Mouse (Mus musculus) stomach, embryonic 16.5 days (tissue): ENCODE data around the gene Pigt. TPM values are rescaled to one million over a fixed set of nuclear protein-coding genes. Genes with fewer than 3 reads are reported as not detected.

Experiments used
- ATAC-seq: fragments of 200-750 bp; cut with Nextera tagmentation; 2 replicates; pipeline ENCODE4 v1.8.0; 2017; ENCODE audit warnings: moderate number of reproducible peaks, moderate TSS enrichment; ENCODE audit not compliant: insufficient read depth, low FRiP score
- H3K27ac ChIP-seq: fragments of 300-500 bp; sonication (generic); 2 replicates; pipeline ENCODE4 v1.5.1; 2014; ENCODE audit warnings: low read length
- H3K27me3 ChIP-seq: fragments of 300-500 bp; sonication (generic); 2 replicates; pipeline ENCODE4 v1.6.1; 2014; ENCODE audit warnings: low read length, control low read depth, mixed read lengths; ENCODE audit not compliant: control insufficient read depth, insufficient read depth
- H3K36me3 ChIP-seq: fragments of 300-500 bp; sonication (generic); 2 replicates; pipeline ENCODE4 v1.6.1; 2014; ENCODE audit warnings: low read length; ENCODE audit not compliant: control insufficient read depth, insufficient read depth
- H3K4me1 ChIP-seq: fragments of 300-500 bp; sonication (generic); 2 replicates; pipeline ENCODE4 v1.6.1; 2014; ENCODE audit warnings: low read length, control low read depth, mixed read lengths; ENCODE audit not compliant: control insufficient read depth, insufficient read depth
- H3K4me2 ChIP-seq: fragments of 300-500 bp; sonication (generic); 2 replicates; pipeline ENCODE4 v1.6.1; 2014; ENCODE audit warnings: low read depth, low read length, mixed read lengths
- H3K4me3 ChIP-seq: fragments of 300-500 bp; sonication (generic); replicated peaks from 2 replicates; pipeline ENCODE4 v1.5.1; 2014; ENCODE audit warnings: mild to moderate bottlenecking, low read length
- H3K9ac ChIP-seq: fragments of 300-500 bp; sonication (generic); 2 replicates; pipeline ENCODE4 v1.6.1; 2014; ENCODE audit warnings: low read length
- H3K9me3 ChIP-seq: fragments of 300-500 bp; sonication (generic); replicated peaks from 2 replicates; pipeline ENCODE4 v1.6.1; 2016; ENCODE audit warnings: low read length, control low read depth; ENCODE audit not compliant: control insufficient read depth
- WGBS: fragments of 180-500 bp; shearing (Covaris S2); extraction: QIAGEN DNeasy Blood & Tissue Kit; methylation state at CpG from one replicate; pipeline ENCODE4 v1.1.7; 2014; 5-methylcytosine and 5-hydroxymethylcytosine counted together
- polyA plus RNA-seq: library from polyadenylated mRNA; unstranded; fragments of >200 nt; fragmentation: Nextera tagmentation; extraction: Ambion mirVana; gene quantifications from 2 replicates; pipeline ENCODE4 v1.2.1, GENCODE M21; 2015

The Pigt gene
- polyA plus RNA-seq, 1 experiment from 2014 or later = 69.6 TPM

DNA sequence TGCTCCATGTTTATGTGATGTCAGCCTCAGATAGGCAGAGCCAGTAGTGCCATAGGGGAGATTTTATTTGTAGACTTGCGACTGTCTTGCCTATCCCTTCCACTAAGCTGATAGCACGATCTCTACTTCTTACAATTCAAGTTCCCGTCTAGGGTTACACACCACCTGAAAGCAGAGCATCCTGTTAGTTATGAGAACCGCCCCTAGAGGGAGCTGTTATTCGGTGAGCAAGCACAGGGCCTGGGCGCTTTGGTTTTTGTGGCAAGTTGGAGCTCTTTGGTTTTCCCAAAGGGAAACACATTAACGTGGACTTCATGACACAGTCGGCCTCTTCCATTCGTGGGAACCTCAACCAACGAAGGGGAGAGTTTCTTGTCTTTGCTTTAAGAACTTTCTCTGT, 27.1 kb upstream of the Pigt start:
- no peak overlapping the region for H3K9ac ChIP-seq
- ATAC-seq = peak; percentile 38; the same call in 1 of the 2 replicates
- 27% methylated on average over 10 of the region's 10 CpGs for WGBS
- no peak overlapping the region for H3K4me3 ChIP-seq
- H3K27me3 ChIP-seq = no peaks in the 10 kb centered on the region
- H3K4me2 ChIP-seq = no peak overlapping the region
- no peaks in the 10 kb centered on the region for H3K36me3 ChIP-seq
- no peaks in the 10 kb centered on the region for H3K4me1 ChIP-seq
- no peak overlapping the region for H3K27ac ChIP-seq
- no peaks in the 10 kb centered on the region for H3K9me3 ChIP-seq

GRCm38 (mm10) chr2:164473624-164474023, 23.7 kb upstream of the Pigt start, which contains the start of gene Trp53tg5:
TSS of gene Trp53tg5 (minus strand) at chr2:164473724.
- 80% methylated on average over 6 of the region's 6 CpGs for WGBS
- H3K27ac ChIP-seq = no peak within 1 kb of the TSS
- ATAC-seq = no peak
- no peaks in the 10 kb centered on the region for H3K9me3 ChIP-seq
- no peaks in the 10 kb centered on the region for H3K4me1 ChIP-seq
- H3K4me2 ChIP-seq = no peak within 1 kb of the TSS
- H3K27me3 ChIP-seq = no peaks in the 10 kb centered on the region
- no peak within 1 kb of the TSS for H3K4me3 ChIP-seq
- H3K9ac ChIP-seq = no peak within 1 kb of the TSS
- H3K36me3 ChIP-seq = no peaks in the 10 kb centered on the region

DNA sequence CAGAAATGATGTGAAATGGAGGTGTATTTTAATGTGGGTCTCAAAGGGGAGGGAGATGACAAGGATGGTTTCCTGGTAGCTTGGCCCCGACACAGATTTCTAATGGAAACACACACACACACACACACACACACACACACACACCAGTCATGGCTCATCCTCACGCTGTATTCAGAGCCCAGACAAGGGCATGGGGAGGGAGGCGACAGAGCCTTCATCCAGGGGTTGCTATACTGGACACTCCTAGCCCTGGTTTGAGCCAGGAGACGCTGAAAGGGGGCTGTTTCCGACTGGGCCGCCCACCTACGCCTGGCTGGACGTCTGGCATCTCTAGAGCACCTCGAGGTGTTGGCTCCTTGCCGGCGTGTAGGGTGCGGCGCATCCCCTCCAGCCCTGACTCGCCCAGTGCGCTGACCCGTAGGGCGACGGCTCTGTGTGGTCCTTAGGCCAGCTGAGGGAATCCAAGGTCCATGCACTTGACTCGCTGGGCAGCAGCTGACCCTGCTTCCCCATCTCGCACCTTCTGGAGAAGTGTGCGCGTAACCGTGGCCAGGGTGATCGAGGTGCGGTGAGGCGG, 11.6 kb upstream of the Pigt start, which contains the start of gene Dbndd2:
Dbndd2 (plus strand) TSS at position 426 of the 577 bp plus-strand sequence.
- peak within 1 kb of the TSS; percentile 97 for H3K4me2 ChIP-seq
- H3K9me3 ChIP-seq = no peaks in the 10 kb centered on the region
- H3K27me3 ChIP-seq = no peaks in the 10 kb centered on the region
- H3K4me3 ChIP-seq = peak within 1 kb of the TSS; percentile 77
- no peaks in the 10 kb centered on the region for H3K36me3 ChIP-seq
- no peak for ATAC-seq
- no peak within 1 kb of the TSS for H3K27ac ChIP-seq
- peaks cover 9% of the 10 kb centered on the region for H3K4me1 ChIP-seq
- WGBS = 3% methylated on average over 26 of the region's 26 CpGs
- peak within 1 kb of the TSS; percentile 81 for H3K9ac ChIP-seq

- no peaks in the 10 kb centered on the region for H3K36me3 ChIP-seq
- ATAC-seq = peak; percentile 77; the same call in 1 of the 2 replicates
- peak overlapping the region; percentile 97 for H3K4me2 ChIP-seq
- H3K4me1 ChIP-seq = peaks cover 9% of the 10 kb centered on the region
- peak overlapping the region; percentile 77 for H3K4me3 ChIP-seq
- H3K27ac ChIP-seq = no peak overlapping the region
- WGBS = under 1% methylated on average over 86 of the region's 90 CpGs
- no peaks in the 10 kb centered on the region for H3K27me3 ChIP-seq
- H3K9me3 ChIP-seq = no peaks in the 10 kb centered on the region
- H3K9ac ChIP-seq = peak overlapping the region; percentile 81
Observed at GRCm38 (mm10) chr2:164486258-164487114, 10.8 kb upstream of the Pigt start.

GRCm38 (mm10) chr2:164487115-164487527, 10.2 kb upstream of the Pigt start:
- WGBS = 9% methylated on average over 11 of the region's 11 CpGs

GRCm38 (mm10) chr2:164487812-164488211, 9.5 kb upstream of the Pigt start:
- H3K36me3 ChIP-seq = no peaks in the 10 kb centered on the region
- no peak overlapping the region for H3K4me3 ChIP-seq
- H3K27me3 ChIP-seq = no peaks in the 10 kb centered on the region
- no peak overlapping the region for H3K27ac ChIP-seq
- peak overlapping the region; percentile 97; the same call in 1 of the 2 replicates for H3K4me2 ChIP-seq
- no peak for ATAC-seq
- peaks cover 9% of the 10 kb centered on the region for H3K4me1 ChIP-seq
- no peak overlapping the region for H3K9ac ChIP-seq
- no peaks in the 10 kb centered on the region for H3K9me3 ChIP-seq
- WGBS = 72% methylated on average over 9 of the region's 9 CpGs

More at GRCm38 (mm10) chr2:164487115-164487527, 10.2 kb upstream of the Pigt start:
- Histone ChIP-seq H3K27ac (no peak overlapping the region), H3K4me2 (peak overlapping the region; percentile 97), H3K36me3 (no peaks in the 10 kb centered on the region), H3K27me3 (no peaks in the 10 kb centered on the region), H3K9me3 (no peaks in the 10 kb centered on the region), H3K9ac (peak overlapping the region; percentile 81), H3K4me1 (peaks cover 9% of the 10 kb centered on the region), H3K4me3 (peak overlapping the region; percentile 77)
- peak; percentile 36; the same call in 1 of the 2 replicates for ATAC-seq

DNA sequence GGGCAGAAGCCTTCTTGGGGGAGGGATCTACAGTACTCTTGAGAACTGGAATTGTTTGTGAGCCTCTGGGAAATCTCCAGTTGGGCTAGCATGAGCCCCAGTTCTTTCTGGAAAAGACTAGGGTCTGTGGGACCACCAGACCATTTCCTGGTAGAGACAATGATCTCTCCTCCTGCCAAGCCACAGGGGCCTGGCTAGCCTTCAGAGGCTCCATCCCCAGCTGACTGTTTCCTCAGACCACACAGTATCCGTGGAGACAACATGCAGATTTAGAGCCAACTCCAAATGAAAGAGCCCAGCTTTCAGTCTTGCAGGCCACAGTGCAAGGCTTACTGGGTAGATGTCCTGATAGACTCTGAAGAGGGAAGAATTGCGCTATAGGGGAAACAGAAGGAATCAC, 3.2 kb upstream of the Pigt start:
- WGBS = 46% methylated on average over 2 of the region's 2 CpGs
- Histone ChIP-seq H3K36me3 (no peaks in the 10 kb centered on the region), H3K27me3 (no peaks in the 10 kb centered on the region), H3K4me1 (peaks cover 12% of the 10 kb centered on the region), H3K9ac (no peak overlapping the region), H3K4me2 (no peak overlapping the region), H3K9me3 (no peaks in the 10 kb centered on the region), H3K4me3 (no peak overlapping the region), H3K27ac (no peak overlapping the region)
- no peak for ATAC-seq

- Histone ChIP-seq H3K4me2 (no peak overlapping the region), H3K9ac (no peak overlapping the region), H3K4me3 (no peak overlapping the region), H3K27ac (no peak overlapping the region), H3K36me3 (peaks cover 2% of the 10 kb centered on the region; the same call in 1 of the 2 replicates), H3K9me3 (no peaks in the 10 kb centered on the region), H3K4me1 (peaks cover 12% of the 10 kb centered on the region), H3K27me3 (no peaks in the 10 kb centered on the region)
- WGBS = 54% methylated on average over 1 of the region's 1 CpGs
- no peak for ATAC-seq
Observed at GRCm38 (mm10) chr2:164496331-164496730, 989 bp upstream of the Pigt start.
